Mouse (Mus musculus): ENCODE results near the gene Cntrl. TPM values are rescaled to one million over a fixed set of nuclear protein-coding genes. Genes with fewer than 3 reads are reported as not detected.

The Cntrl gene
- polyA plus RNA-seq, 1 experiment from 2014 or later = 39.0 TPM

GRCm38 (mm10) chr2:35160206-35160605 lies 50.9 kb downstream of the Cntrl start:
- H3K27ac ChIP-seq (ENCODE audit: low read depth, low read length) = no peak overlapping the region
- no peaks in the 10 kb centered on the region for H3K27me3 ChIP-seq (ENCODE audit: control insufficient read depth, insufficient read depth, low read length)
- ATAC-seq (ENCODE audit: low FRiP score, low TSS enrichment) = no peak
- H3K4me1 ChIP-seq (ENCODE audit: control insufficient read depth, insufficient read depth, low read length) = no peaks in the 10 kb centered on the region
- H3K9ac ChIP-seq (ENCODE audit: low read depth, low read length) = no peak overlapping the region
- no peaks in the 10 kb centered on the region for H3K9me3 ChIP-seq (ENCODE audit: control insufficient read depth, low read length)
- no peak overlapping the region for H3K4me3 ChIP-seq (ENCODE audit: low read length)
- 39% methylated on average over 5 of the region's 5 CpGs for WGBS
- H3K4me2 ChIP-seq (replicated peaks; ENCODE audit: low read depth, low read length) = no peak overlapping the region
- peaks cover 80% of the 10 kb centered on the region for H3K36me3 ChIP-seq (ENCODE audit: control insufficient read depth, insufficient read depth, low read length)

GRCm38 (mm10) chr2:35161846-35162488 lies 52.7 kb downstream of the Cntrl start:
- H3K27me3 ChIP-seq (ENCODE audit: control insufficient read depth, insufficient read depth, low read length) = no peaks in the 10 kb centered on the region
- ATAC-seq (ENCODE audit: low FRiP score, low TSS enrichment) = no peak
- no peak overlapping the region for H3K27ac ChIP-seq (ENCODE audit: low read depth, low read length)
- no peak overlapping the region for H3K9ac ChIP-seq (ENCODE audit: low read depth, low read length)
- H3K4me1 ChIP-seq (ENCODE audit: control insufficient read depth, insufficient read depth, low read length) = no peaks in the 10 kb centered on the region
- peaks cover 81% of the 10 kb centered on the region for H3K36me3 ChIP-seq (ENCODE audit: control insufficient read depth, insufficient read depth, low read length)
- WGBS = 70% methylated on average over 4 of the region's 4 CpGs
- H3K9me3 ChIP-seq (ENCODE audit: control insufficient read depth, low read length) = no peaks in the 10 kb centered on the region
- no peak overlapping the region for H3K4me2 ChIP-seq (replicated peaks; ENCODE audit: low read depth, low read length)
- no peak overlapping the region for H3K4me3 ChIP-seq (ENCODE audit: low read length)

- Histone ChIP-seq H3K9me3 (ENCODE audit: control insufficient read depth, low read length) (no peaks in the 10 kb centered on the region), H3K4me3 (ENCODE audit: low read length) (no peak overlapping the region), H3K27ac (ENCODE audit: low read depth, low read length) (no peak overlapping the region), H3K27me3 (ENCODE audit: control insufficient read depth, insufficient read depth, low read length) (no peaks in the 10 kb centered on the region), H3K4me2 (replicated peaks; ENCODE audit: low read depth, low read length) (no peak overlapping the region), H3K36me3 (ENCODE audit: control insufficient read depth, insufficient read depth, low read length) (peaks cover 79% of the 10 kb centered on the region), H3K4me1 (ENCODE audit: control insufficient read depth, insufficient read depth, low read length) (no peaks in the 10 kb centered on the region), H3K9ac (ENCODE audit: low read depth, low read length) (no peak overlapping the region)
- ATAC-seq (ENCODE audit: low FRiP score, low TSS enrichment) = no peak
- 96% methylated on average over 5 of the region's 5 CpGs for WGBS
Observed at GRCm38 (mm10) chr2:35163396-35163795, 54.1 kb downstream of the Cntrl start.

- no peaks in the 10 kb centered on the region for H3K27me3 ChIP-seq (ENCODE audit: control insufficient read depth, insufficient read depth, low read length)
- H3K9me3 ChIP-seq (ENCODE audit: control insufficient read depth, low read length) = no peaks in the 10 kb centered on the region
- no peak overlapping the region for H3K4me3 ChIP-seq (ENCODE audit: low read length)
- no peak overlapping the region for H3K9ac ChIP-seq (ENCODE audit: low read depth, low read length)
- no peaks in the 10 kb centered on the region for H3K4me1 ChIP-seq (ENCODE audit: control insufficient read depth, insufficient read depth, low read length)
- 97% methylated on average over 13 of the region's 13 CpGs for WGBS
- ATAC-seq (ENCODE audit: low FRiP score, low TSS enrichment) = no peak
- no peak overlapping the region for H3K4me2 ChIP-seq (replicated peaks; ENCODE audit: low read depth, low read length)
- H3K27ac ChIP-seq (ENCODE audit: low read depth, low read length) = no peak overlapping the region
- peaks cover 81% of the 10 kb centered on the region for H3K36me3 ChIP-seq (ENCODE audit: control insufficient read depth, insufficient read depth, low read length)
Observed at GRCm38 (mm10) chr2:35165416-35165815, 56.1 kb downstream of the Cntrl start.

- ATAC-seq (ENCODE audit: low FRiP score, low TSS enrichment) = no peak
- WGBS = 88% methylated on average over 5 of the region's 5 CpGs
- Histone ChIP-seq H3K27ac (ENCODE audit: low read depth, low read length) (no peak overlapping the region), H3K36me3 (ENCODE audit: control insufficient read depth, insufficient read depth, low read length) (peaks cover 89% of the 10 kb centered on the region), H3K27me3 (ENCODE audit: control insufficient read depth, insufficient read depth, low read length) (no peaks in the 10 kb centered on the region), H3K4me2 (replicated peaks; ENCODE audit: low read depth, low read length) (no peak overlapping the region), H3K9ac (ENCODE audit: low read depth, low read length) (no peak overlapping the region), H3K4me3 (ENCODE audit: low read length) (no peak overlapping the region), H3K9me3 (ENCODE audit: control insufficient read depth, low read length) (no peaks in the 10 kb centered on the region), H3K4me1 (ENCODE audit: control insufficient read depth, insufficient read depth, low read length) (no peaks in the 10 kb centered on the region)
Observed at GRCm38 (mm10) chr2:35166816-35167215, 57.5 kb downstream of the Cntrl start.

- H3K9me3 ChIP-seq (ENCODE audit: control insufficient read depth, low read length) = no peaks in the 10 kb centered on the region
- no peak overlapping the region for H3K4me3 ChIP-seq (ENCODE audit: low read length)
- 95% methylated on average over 2 of the region's 2 CpGs for WGBS
- H3K27me3 ChIP-seq (ENCODE audit: control insufficient read depth, insufficient read depth, low read length) = no peaks in the 10 kb centered on the region
- peaks cover 88% of the 10 kb centered on the region for H3K36me3 ChIP-seq (ENCODE audit: control insufficient read depth, insufficient read depth, low read length)
- H3K9ac ChIP-seq (ENCODE audit: low read depth, low read length) = no peak overlapping the region
- no peak overlapping the region for H3K4me2 ChIP-seq (replicated peaks; ENCODE audit: low read depth, low read length)
- no peak overlapping the region for H3K27ac ChIP-seq (ENCODE audit: low read depth, low read length)
- H3K4me1 ChIP-seq (ENCODE audit: control insufficient read depth, insufficient read depth, low read length) = no peaks in the 10 kb centered on the region
- ATAC-seq (ENCODE audit: low FRiP score, low TSS enrichment) = no peak
Observed at GRCm38 (mm10) chr2:35169452-35169851, 60.2 kb downstream of the Cntrl start.

- Histone ChIP-seq H3K4me3 (ENCODE audit: low read length) (no peak overlapping the region), H3K4me1 (ENCODE audit: control insufficient read depth, insufficient read depth, low read length) (no peaks in the 10 kb centered on the region), H3K9me3 (ENCODE audit: control insufficient read depth, low read length) (no peaks in the 10 kb centered on the region), H3K9ac (ENCODE audit: low read depth, low read length) (no peak overlapping the region), H3K27ac (ENCODE audit: low read depth, low read length) (no peak overlapping the region), H3K4me2 (replicated peaks; ENCODE audit: low read depth, low read length) (no peak overlapping the region), H3K36me3 (ENCODE audit: control insufficient read depth, insufficient read depth, low read length) (peaks cover 92% of the 10 kb centered on the region), H3K27me3 (ENCODE audit: control insufficient read depth, insufficient read depth, low read length) (no peaks in the 10 kb centered on the region)
- ATAC-seq (ENCODE audit: low FRiP score, low TSS enrichment) = no peak
- WGBS = 91% methylated on average over 10 of the region's 10 CpGs
Observed at GRCm38 (mm10) chr2:35171341-35171861, 62.1 kb downstream of the Cntrl start.

GRCm38 (mm10) chr2:35172246-35172645 lies 63.0 kb downstream of the Cntrl start:
- no peak for ATAC-seq (ENCODE audit: low FRiP score, low TSS enrichment)
- H3K27ac ChIP-seq (ENCODE audit: low read depth, low read length) = no peak overlapping the region
- no peak overlapping the region for H3K4me2 ChIP-seq (replicated peaks; ENCODE audit: low read depth, low read length)
- no peak overlapping the region for H3K9ac ChIP-seq (ENCODE audit: low read depth, low read length)
- H3K27me3 ChIP-seq (ENCODE audit: control insufficient read depth, insufficient read depth, low read length) = no peaks in the 10 kb centered on the region
- no peak overlapping the region for H3K4me3 ChIP-seq (ENCODE audit: low read length)
- WGBS = 98% methylated on average over 4 of the region's 4 CpGs
- H3K36me3 ChIP-seq (ENCODE audit: control insufficient read depth, insufficient read depth, low read length) = peaks cover 94% of the 10 kb centered on the region
- H3K4me1 ChIP-seq (ENCODE audit: control insufficient read depth, insufficient read depth, low read length) = no peaks in the 10 kb centered on the region
- H3K9me3 ChIP-seq (ENCODE audit: control insufficient read depth, low read length) = no peaks in the 10 kb centered on the region

- Histone ChIP-seq H3K4me3 (ENCODE audit: low read length) (no peak overlapping the region), H3K4me2 (replicated peaks; ENCODE audit: low read depth, low read length) (no peak overlapping the region), H3K27me3 (ENCODE audit: control insufficient read depth, insufficient read depth, low read length) (no peaks in the 10 kb centered on the region), H3K9me3 (ENCODE audit: control insufficient read depth, low read length) (no peaks in the 10 kb centered on the region), H3K4me1 (ENCODE audit: control insufficient read depth, insufficient read depth, low read length) (no peaks in the 10 kb centered on the region), H3K36me3 (ENCODE audit: control insufficient read depth, insufficient read depth, low read length) (peaks cover 87% of the 10 kb centered on the region), H3K27ac (ENCODE audit: low read depth, low read length) (no peak overlapping the region), H3K9ac (ENCODE audit: low read depth, low read length) (no peak overlapping the region)
- WGBS = 86% methylated on average over 5 of the region's 5 CpGs
- no peak for ATAC-seq (ENCODE audit: low FRiP score, low TSS enrichment)
Observed at GRCm38 (mm10) chr2:35173666-35174065, 64.4 kb downstream of the Cntrl start.
